Mouse (Mus musculus) layer of hippocampus, adult 6 months (tissue): ENCODE measurements around the gene Cacng7. TPM values are rescaled to one million over a fixed set of nuclear protein-coding genes. Genes with fewer than 3 reads are reported as not detected.
A peak's percentile ranks its signal among the peaks of the same experiment; 100 is the strongest.

ENCODE experiments used
- long read RNA-seq, 2 experiments: library from polyadenylated mRNA; unstranded; transcript quantifications; one replicate each; pipeline ENCODE4 v2.0.0; 2019 to 2020
- microRNA-seq: library from miRNA; unstranded; fragments of <30 nt; microRNA quantifications from one replicate; pipeline ENCODE4 v1.2.0, GENCODE M21; 2020
- polyA plus RNA-seq: library from polyadenylated mRNA; unstranded; fragments of <200 nt; fragmentation: Nextera tagmentation; gene quantifications from 2 replicates; pipeline ENCODE4 v1.2.3, GENCODE M21; 2021

Gene Cacng7
- 5.6 and 7.9 TPM in 2 replicates for polyA plus RNA-seq
- long read RNA-seq, experiment 1 = 0 reads
- long read RNA-seq, experiment 2, partial matches to known transcripts = 0 of 3 reads
- long read RNA-seq, experiment 2, other reads (novel, unspliced or antisense) = 2 of 3 reads

DNA sequence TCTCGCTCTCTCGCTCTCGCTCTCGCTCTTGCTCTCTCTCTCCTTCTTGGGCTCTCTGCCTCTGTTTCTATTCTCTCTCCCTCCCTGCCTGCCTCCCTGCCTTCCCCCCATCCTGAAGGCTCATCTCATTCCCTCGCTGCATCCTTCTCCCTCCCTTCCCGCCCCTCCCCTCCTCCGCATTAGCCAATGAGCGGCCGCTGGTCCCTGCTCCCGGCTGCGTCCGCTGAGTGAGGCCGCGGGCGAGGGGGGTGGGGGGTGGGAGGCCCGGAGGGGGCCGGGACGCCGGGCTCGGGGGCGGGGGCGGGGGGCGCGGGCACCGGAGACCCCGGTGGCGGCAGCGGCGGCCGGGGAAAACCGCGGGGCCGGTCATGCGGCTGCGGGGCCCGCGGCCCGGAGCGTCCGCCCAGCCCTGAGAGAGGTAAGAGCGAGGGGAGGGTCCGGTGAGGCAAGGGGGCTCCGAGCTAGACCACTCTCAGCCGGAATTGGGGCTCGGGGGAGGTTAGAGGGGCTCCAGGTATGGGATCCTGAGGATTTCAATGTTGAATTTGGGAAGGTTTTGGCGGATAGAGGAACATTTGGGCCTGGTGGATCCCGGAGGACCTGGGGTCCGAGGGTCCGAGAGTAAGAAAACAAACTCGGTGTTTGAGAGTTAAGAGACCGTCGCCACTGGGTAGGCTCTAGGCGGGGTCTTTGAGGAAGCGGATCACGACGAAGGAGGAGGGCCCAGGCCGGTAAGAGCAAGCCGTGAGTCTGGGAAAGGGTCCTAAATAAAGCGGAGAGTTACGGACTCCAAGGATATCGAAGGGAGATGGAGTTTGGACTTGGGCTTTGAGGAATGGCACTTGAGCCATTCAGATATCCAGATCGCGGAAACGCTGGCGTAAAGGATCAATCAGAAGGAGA, at the start of gene Cacng7:
TSS of gene Cacng7 (plus strand) at position 337 of the 903 bp plus-strand sequence.

DNA sequence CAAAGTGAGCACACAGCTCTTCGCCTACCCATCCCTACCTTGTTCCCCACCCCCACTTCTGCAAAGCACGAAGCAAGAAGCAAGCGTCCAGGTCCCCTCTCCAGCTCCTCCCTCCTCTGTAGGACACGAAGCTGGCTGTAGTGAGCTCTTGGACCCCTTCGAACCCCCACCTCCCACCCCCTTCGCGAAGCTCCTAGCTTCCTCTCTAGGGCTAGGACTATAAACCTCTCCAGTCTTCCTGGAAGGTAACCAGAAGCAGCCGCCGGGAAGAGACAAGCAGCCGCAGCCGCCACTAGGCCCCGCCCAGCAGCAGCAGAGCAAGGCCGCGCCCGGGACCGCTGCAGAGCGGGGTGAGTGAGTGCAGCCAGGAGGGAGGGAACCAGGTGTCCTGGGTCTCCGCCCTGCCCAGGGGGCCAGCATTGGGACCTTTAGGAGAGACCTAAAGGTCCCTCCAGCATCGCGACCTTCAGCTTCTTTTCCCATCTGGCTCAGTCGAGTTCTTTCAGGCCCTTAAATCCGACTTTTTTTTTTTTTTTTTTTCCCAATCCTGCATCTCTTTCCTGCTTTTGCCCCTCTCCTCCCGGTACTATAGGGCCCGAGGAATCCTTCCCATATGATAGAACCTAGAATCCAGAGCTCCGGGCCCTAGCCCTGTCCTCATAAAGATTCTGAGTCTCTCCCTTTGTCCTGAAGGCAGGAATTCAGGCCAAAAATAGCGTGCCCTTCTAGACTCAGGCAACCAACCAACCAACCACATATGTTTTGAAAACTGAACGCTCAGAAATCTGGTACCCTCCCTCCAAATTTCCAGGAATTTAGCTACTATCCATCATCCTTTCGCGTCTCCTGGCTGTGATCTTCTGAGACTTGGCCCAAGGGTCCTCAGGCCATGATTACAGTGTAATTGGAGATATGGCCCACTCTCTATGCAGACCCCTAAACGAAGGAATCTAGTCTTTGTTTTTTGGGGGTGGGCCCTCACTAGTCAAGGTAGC, 43.5 kb upstream of the Cacng7 start, which contains the start of the genes Myadm and Prkcg:
TSS of gene Myadm (plus strand) at position 105 of the 995 bp plus-strand sequence.
TSS of gene Prkcg (plus strand) at position 204 of the 995 bp plus-strand sequence.

DNA sequence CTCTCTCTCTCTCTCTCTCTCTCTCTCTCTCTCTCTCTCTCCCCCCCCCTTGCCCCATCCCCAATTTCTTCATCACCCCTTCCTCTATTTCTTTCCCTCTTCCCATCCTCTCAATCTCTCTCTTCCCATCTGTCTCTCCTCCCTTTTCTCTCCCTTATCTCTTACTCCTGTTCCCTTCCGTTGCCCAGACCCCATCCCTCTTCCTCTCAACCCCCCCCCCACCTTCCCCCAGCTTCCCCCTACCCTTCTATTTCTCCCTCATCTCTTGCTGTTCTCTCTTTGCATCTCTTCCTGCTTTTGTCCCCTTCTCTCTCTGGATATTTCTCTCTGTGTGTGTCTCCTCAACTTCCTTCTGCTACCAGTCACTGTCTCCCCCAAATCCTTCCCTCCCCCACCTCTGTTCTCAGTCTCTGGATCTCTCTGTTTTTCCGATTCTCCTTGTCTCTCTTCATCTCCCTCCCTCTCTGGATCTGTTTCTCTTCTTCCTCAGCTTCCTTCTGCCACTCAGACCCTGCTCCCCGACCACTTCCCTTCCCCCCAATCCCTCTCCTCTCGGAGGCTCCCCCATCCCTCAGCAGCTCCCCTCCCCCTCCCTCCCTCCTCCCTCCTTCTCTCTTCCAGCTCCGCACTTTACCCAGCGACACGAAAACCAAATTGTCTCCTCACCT, 57.8 kb downstream of the Cacng7 start, which contains the start of gene Cacng8:
TSS of gene Cacng8 (plus strand) at position 271 of the 668 bp plus-strand sequence.

Small RNA genes within 50 kb of the gene (microRNA-seq; reads per million reads assigned to microRNA genes)
- 1,377 reads per million, percentile 83 among the genes with 10 or more reads in this experiment for gene Gm23450

Other genes starting within 250 kb of the Cacng7 start
- not detected in 2 replicates for gene AU018091, start 163.8 kb upstream of the Cacng7 start, polyA plus RNA-seq
- 0.03 TPM in 1 of 2 replicates, not detected in the other for gene Nlrp12, start 83.2 kb upstream of the Cacng7 start, polyA plus RNA-seq
- gene Myadm, start 43.9 kb upstream of the Cacng7 start, polyA plus RNA-seq = 38.8 and 45.1 TPM in 2 replicates
- 249 and 307 TPM in 2 replicates for gene Prkcg, start 43.8 kb upstream of the Cacng7 start, polyA plus RNA-seq
- gene Cacng8, start 57.7 kb downstream of the Cacng7 start, polyA plus RNA-seq = 32.7 and 32.8 TPM in 2 replicates
- 1.1 and 1.6 TPM in 2 replicates for gene Cacng6, start 91.2 kb downstream of the Cacng7 start, polyA plus RNA-seq
- gene Tarm1, start 169.7 kb downstream of the Cacng7 start, polyA plus RNA-seq = 0.13 TPM in 1 of 2 replicates, not detected in the other